Mouse (Mus musculus): ENCODE measurements at regions not wholly inside any gene's neighbourhood (a gene's known extent, or its start where the extent isn't known, plus 50 kb on each side); places are given as distances from the start of the nearest gene placed in this dataset.

DNA sequence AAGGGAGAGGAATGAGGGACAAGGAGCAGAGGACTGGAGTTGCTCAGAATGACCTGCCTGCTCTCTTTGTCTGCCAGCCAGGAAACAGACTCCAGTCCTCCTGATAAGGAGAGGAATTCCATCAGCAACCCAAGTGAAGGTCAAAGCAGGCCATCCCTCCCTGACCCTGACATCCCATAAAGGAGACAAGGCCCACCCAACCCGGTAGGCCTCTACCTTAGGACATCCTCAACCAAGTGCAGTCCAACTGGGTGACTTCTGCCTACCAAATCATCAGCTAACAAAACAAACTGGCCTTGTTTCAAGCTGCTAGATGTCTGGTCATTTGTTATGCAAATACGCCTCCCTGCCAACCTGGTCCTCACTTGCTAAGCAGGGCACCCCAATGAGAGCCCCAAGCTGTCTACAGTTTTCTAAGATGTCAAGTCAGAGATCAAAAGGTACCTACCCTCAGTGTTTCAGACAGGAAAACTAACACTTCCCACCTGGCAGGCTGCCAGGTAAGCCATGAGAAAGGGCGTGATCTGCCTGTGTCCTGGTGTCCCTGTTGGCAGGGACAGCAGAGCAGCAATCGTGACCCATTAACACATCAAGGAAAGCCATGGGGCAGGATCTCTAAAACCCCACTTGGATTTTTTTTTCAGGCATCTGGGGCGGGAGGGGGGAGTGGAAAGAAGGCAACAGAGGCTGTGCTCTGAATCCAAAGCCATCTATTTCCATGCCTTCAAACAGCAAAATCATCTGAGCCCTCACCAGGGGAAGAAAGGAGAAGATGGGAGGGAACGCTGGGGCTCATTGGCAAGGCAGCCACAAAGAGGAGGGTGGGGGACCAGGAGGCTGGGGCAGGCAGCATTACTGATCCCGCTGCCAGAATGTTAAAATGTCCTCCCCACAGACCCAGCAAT is 227.6 kb upstream of the Cdh5 start:
- TF ChIP-seq EP300 (IDR thresholded peaks at IDR 0.05; ENCODE audit: insufficient read depth, low read depth, low read length) (no peak), CTCF (IDR thresholded peaks at IDR 0.05; ENCODE audit: low read depth, low read length) (no peak), POLR2A (IDR thresholded peaks at IDR 0.05; ENCODE audit: insufficient read depth, low read length) (no peak)
